Mouse (Mus musculus) adrenal gland, adult (tissue): Measurements from ENCODE around the gene Mtg1.

Experiments
- DNase-seq, 2 experiments: peaks; one replicate each; pipeline ENCODE4 v3.0.0; 2022 to 2023; ENCODE audit warnings: low spot score in 1 of 2; ENCODE audit not compliant: inconsistent age in 2 of 2

Mtg1 gene

GRCm38 (mm10) chr7:140187721-140188390 is 50.5 kb downstream of the Mtg1 start:
- DNase-seq, result no peak

DNA sequence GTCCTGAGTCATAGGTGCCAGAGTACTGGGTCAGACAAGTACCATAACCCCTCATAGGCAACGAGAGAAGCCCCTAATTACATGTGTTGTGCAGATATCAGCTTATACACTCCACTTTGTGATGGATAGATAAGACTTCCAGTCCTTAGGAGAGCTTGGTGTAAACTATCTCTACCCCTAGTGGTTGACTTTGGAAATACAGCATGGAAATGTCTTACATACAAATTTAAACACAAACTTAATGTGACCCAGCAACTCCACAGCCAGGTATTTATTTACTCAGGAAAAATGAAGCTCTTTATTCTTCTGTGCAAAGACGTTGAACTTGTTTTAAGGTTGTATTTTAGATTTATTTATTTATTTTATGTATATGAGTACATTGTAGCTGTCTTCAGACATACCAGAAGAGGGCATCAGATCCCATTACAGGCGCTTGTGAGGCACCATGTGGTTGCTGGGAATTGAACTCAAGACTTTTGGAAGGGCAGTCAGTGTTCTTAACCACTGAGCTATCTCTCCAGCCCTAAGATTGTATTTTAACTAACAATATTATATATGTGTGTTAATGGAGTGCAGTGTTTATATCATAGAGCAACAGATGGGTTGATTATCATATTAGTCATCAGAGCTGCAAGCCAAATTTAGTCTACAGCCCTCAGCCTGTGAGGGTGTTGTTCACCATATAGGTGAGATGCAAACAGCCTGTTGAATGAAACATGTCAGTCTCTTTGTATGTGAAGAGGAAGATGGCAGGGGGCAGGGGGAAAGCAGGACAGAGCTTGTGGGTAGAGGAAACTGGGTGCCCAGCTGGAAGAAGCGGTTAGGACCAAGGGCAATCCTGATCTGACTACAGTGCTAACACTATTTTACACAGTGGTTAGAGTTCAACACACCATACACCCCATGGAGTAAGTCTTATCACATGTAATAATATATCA is 51.3 kb downstream of the Mtg1 start:
- DNase-seq, result peak in 1 of 2 experiments; percentile 48

DNA sequence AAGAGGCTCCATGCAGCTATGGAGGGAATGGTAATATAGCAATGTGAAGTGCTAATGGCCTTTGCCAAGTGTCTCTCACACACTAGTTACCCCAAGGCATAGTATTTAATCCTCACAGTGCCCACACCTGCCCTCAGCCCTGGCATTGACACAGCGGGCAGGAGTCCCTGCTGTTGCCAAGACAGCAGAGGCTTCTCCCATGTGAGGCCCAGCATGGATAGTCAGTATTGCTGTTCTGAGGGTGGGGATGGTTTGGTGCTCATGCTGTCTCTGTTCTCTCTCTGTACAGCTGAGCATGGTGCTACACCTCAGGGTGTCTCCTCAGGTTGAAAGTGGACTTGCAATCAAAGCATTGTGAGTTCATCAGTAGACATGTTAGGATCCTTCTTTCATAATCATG is 53.1 kb downstream of the Mtg1 start:
- no peak for DNase-seq

DNA sequence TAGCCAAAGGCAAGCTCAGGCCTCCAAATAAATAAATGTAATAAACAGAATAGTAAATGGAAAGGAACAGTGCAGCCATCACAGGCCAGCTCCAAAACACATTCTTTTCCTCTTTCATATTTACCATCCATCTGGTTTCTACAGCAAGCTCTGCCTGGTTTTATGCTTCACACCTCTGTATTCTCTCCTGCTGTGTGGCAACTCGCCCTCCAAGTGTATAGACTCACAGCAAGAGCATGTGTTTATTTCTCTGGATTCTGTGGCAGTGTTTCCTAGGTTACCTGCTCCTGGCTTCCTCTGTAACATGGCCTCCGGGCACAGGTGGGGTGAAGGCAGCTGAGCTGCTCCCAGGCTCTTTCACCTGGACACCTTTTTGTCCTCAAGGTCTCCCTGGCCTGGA is 55.1 kb downstream of the Mtg1 start:
- no peak for DNase-seq

GRCm38 (mm10) chr7:140192851-140193250 is 55.5 kb downstream of the Mtg1 start:
- no peak for DNase-seq

DNA sequence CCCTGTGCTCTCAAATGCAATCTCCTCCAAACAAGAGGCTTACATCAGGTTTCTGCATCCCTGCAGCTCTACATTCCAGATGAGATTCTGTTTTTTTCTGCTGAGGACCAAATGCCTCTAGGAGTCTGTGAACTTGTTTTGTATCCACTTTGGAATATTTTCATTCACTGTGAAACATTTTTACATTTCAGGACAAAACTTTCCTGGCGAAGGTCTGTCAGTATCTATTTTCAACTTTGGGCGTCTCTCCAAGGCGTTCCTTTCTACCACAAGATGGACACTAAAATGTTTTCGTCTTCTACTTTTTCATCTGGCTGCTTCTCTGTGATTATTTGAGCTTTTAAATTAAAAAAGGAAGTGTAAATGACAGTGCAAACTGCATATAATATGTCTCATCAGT is 56.7 kb downstream of the Mtg1 start:
- no peak for DNase-seq

DNA sequence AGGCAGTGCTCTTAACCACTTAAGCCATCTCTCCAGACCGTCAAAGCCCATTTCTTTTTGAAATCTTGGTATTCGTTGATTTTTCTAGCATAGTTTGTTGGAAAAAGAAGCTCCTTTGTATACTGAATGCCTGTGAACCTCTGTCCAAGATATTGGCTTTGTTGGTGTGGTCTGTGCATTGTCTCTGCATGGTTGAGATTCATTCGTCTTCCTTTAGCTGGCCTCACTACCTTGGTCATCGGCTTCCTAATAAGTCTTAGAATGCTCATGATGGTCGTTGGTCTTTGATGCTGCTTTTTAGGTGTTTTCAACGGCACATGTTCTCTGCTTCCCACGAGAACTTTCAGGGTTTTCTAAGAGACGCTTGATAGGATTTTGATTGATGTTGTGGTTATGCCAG is 58.6 kb downstream of the Mtg1 start:
- no peak for DNase-seq
